Mouse (Mus musculus) erythroblast, embryonic 14.5 days (primary cell): ENCODE results near the gene Inhbe.

Source experiments
- GATA1 ChIP-seq: IDR thresholded peaks from 2 replicates; pipeline ENCODE4 v1.6.1; 2012; ENCODE audit warnings: low read length, inconsistent platforms, mixed read lengths
- TAL1 ChIP-seq: IDR thresholded peaks from 3 replicates; pipeline ENCODE4 v1.6.1; 2012; ENCODE audit warnings: low read length, inconsistent platforms, mixed read lengths

DNA sequence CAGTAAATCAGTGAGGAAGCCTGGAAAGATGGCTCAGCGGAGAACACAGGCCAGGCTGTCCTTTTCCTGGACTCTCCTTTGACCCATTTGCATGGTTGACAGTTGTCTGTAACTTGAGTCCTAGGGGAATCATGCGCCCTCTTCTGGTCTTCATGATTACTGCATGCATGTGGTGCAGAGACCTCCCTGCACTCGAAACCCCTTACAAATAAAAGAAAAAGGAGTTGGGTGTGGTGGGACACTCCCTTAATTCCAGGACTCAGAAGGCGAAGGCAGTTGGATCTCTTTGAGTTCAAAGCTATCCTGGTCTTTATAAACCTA is 41.9 kb downstream of the Inhbe start:
- TF ChIP-seq GATA1 (no peak), TAL1 (no peak)
